Mouse (Mus musculus): ENCODE data around the gene Ssbp4.

- no peak for TF ChIP-seq GATA1 (IDR thresholded peaks at IDR 0.05; ENCODE audit: borderline replicate concordance, low read length)
- TF ChIP-seq FLI1 (IDR thresholded peaks at IDR 0.05; ENCODE audit: low read length), result no peak
Measured at GRCm38 (mm10) chr8:70648164-70648442, 39.4 kb upstream of the Ssbp4 start.
